Mouse (Mus musculus) CH12.LX (cell line): ENCODE measurements around the gene Sall4.

Experiments
- E2F4 ChIP-seq: IDR thresholded peaks from 2 replicates; pipeline ENCODE4 v1.6.1; 2011; ENCODE audit warnings: low read depth, low read length, improper control_type of control experiment; ENCODE audit not compliant: insufficient replicate concordance
- MAZ ChIP-seq: IDR thresholded peaks from 2 replicates; pipeline ENCODE4 v1.6.1; 2012; ENCODE audit warnings: low read depth, mild to moderate bottlenecking, inconsistent platforms, low read length, improper control_type of control experiment, moderate library complexity
- POLR2A ChIP-seq: IDR thresholded peaks from 2 replicates; pipeline ENCODE4 v1.6.1; 2011; ENCODE audit warnings: low read depth, mild to moderate bottlenecking, improper control_type of control experiment, low read length

DNA sequence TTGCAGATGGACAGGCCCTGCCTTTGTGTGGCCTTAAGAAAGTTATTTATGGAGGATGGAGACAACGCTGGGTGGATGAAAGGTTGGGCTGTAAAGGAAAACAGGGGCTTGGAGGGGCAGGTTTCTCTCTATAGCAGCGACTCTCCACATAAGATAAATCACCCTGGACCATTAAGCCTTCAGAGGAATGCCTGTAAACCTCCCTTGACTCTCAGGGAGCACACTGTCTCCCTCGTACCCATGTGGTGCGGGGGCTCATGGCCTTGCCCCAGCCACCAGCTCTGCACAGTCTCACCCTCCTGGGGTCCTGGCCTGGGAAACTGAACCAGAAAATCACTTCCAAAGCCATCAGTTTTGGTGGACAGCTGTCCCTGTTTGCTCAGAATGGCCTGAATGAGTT lies 36.1 kb upstream of the Sall4 start:
- TF ChIP-seq E2F4, result no peak
- no peak for TF ChIP-seq POLR2A
- TF ChIP-seq MAZ, result no peak
